Mouse (Mus musculus) lung, adult 2 months (tissue): ENCODE data around the gene Gm49405. TPM values are rescaled to one million over a fixed set of nuclear protein-coding genes. Genes with fewer than 3 reads are reported as not detected.

Experiments
- DNase-seq: peaks from one replicate; pipeline ENCODE4 v3.0.0; 2022
- H3K4me1 ChIP-seq: fragments of 200-500 bp; 2 replicates; pipeline ENCODE4 v1.6.1; 2011; ENCODE audit warnings: low read length; ENCODE audit not compliant: control insufficient read depth, insufficient read depth
- H3K4me3 ChIP-seq: fragments of 200-500 bp; replicated peaks from 2 replicates; pipeline ENCODE3; 2011; ENCODE audit warnings: low read depth, mild to moderate bottlenecking, control low read depth, low read length; ENCODE audit errors: extremely low read depth
- CTCF ChIP-seq: fragments of 200-500 bp; IDR thresholded peaks from 2 replicates; pipeline ENCODE4 v1.5.1; 2011; ENCODE audit warnings: mild to moderate bottlenecking, low read length, control low read depth; ENCODE audit not compliant: insufficient read depth
- POLR2A ChIP-seq: fragments of 200-500 bp; IDR thresholded peaks from 2 replicates; pipeline ENCODE4 v1.6.1; 2011; ENCODE audit warnings: low read depth, mild to moderate bottlenecking, control low read depth, low read length, borderline replicate concordance; ENCODE audit errors: extremely low read depth
- WGBS: fragments of 180-500 bp; shearing (Covaris S2); methylation state at CpG from one replicate; pipeline ENCODE4 v1.1.7; 2018; 5-methylcytosine and 5-hydroxymethylcytosine counted together
- polyA plus RNA-seq: library from polyadenylated mRNA; depleted of rRNA; stranded (reverse); fragments of >200 nt; gene quantifications from 2 replicates; pipeline ENCODE4 v1.2.3, GENCODE M21; 2012

The Gm49405 gene
- polyA plus RNA-seq, 1 experiment = 1.8 TPM

DNA sequence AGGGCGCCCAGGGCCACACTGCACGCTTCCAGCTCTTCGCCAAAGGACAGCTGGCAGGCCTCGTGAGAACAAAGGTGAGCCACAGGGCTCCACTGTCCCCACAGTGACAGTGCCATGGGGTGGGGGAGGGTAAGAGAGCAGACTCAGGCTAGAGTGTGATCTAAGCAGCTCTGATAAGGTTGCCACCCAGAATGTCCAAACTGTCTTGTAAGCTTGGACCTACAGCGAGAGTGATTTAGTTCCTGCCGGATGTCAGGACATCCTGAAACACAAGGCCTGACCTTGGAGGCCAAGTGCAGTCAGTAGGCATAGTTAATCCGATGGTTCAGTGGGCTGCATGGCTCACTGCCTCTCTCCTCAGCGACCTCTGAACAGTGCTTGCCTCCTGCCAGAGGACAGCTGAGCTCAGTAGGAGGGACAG, 15.2 kb upstream of the Gm49405 start:
- DNase-seq = no peak
- no peak for TF ChIP-seq POLR2A
- TF ChIP-seq CTCF = no peak
- WGBS = 31% methylated on average over 8 of the region's 8 CpGs
- H3K4me1 ChIP-seq = peaks cover 6% of the 10 kb centered on the region
- H3K4me3 ChIP-seq = no peak overlapping the region

- WGBS = 6% methylated on average over 8 of the region's 8 CpGs
- H3K4me3 ChIP-seq = peak within 1 kb of the TSS; percentile 7
- DNase-seq = peak; percentile 75
- peaks cover 6% of the 10 kb centered on the region for H3K4me1 ChIP-seq
- TF ChIP-seq POLR2A (peak; percentile 97), CTCF (no peak)
These were observed 14.1 kb upstream of the Gm49405 start, which contains the start of gene Acy3 for GRCm38 (mm10) chr19:3986334-3986733. Gene Acy3, plus strand, starts transcription at chr19:3986570.

DNA sequence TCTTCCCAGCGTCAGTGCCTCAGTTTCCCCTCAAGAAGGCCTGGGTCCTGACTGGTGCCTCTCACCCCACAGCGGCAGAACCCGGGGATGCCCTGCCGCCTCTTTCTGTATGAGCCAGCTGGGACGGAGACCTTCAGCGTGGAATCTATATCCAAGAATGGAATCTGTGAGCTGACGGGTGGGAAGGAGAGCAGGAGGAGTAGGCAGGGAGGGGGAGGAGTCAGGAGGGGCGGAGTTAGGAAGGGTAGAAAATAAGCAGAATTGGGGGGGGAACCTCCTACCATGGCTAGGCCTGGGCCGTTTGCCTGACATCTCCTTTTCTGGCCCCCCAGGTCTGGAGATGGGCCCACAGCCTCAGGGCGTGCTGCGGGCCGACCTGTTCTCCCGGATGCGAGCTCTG, 12.4 kb upstream of the Gm49405 start:
- TF ChIP-seq POLR2A = no peak
- TF ChIP-seq CTCF = no peak
- Histone ChIP-seq H3K4me3 (no peak overlapping the region), H3K4me1 (peaks cover 6% of the 10 kb centered on the region)
- no peak for DNase-seq
- 86% methylated on average over 14 of the region's 14 CpGs for WGBS

- TF ChIP-seq CTCF = no peak
- no peak for TF ChIP-seq POLR2A
- H3K4me1 ChIP-seq = peaks cover 6% of the 10 kb centered on the region
- DNase-seq = no peak
- 90% methylated on average over 4 of the region's 4 CpGs for WGBS
- no peak overlapping the region for H3K4me3 ChIP-seq
These were observed 11.7 kb upstream of the Gm49405 start for GRCm38 (mm10) chr19:3988750-3989149.

- no peak for TF ChIP-seq POLR2A
- no peak for TF ChIP-seq CTCF
- 67% methylated on average over 6 of the region's 6 CpGs for WGBS
- no peak overlapping the region for H3K4me3 ChIP-seq
- no peak for DNase-seq
- H3K4me1 ChIP-seq = peaks cover 3% of the 10 kb centered on the region
These were observed 9.6 kb upstream of the Gm49405 start for GRCm38 (mm10) chr19:3990804-3991203.

- WGBS = 95% methylated on average over 3 of the region's 3 CpGs
- Histone ChIP-seq H3K4me1 (peaks cover 2% of the 10 kb centered on the region), H3K4me3 (no peak overlapping the region)
- TF ChIP-seq CTCF = no peak
- TF ChIP-seq POLR2A = no peak
- no peak for DNase-seq
These were observed 8.9 kb upstream of the Gm49405 start for GRCm38 (mm10) chr19:3991562-3991961.

DNA sequence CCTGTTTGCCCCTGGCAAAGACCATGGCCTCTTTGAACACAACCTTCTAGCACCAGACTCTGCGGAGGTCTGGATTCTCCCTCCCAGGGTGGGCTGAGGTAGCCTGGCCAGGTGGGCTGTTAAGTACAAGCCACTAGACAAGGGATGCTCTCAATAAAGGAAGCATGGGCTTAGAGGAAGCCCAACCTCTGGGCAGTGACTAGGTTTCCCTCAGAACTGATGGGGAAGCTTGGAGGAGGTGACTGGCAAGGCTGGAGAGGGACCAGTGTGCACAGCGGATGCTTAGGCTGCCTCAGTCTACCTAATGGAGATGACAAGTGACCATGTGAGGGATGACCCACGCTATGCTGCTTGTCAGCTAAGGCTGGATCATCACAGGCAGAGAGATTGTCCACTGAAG, 8.5 kb upstream of the Gm49405 start:
- no peaks in the 10 kb centered on the region; the same call in 1 of the 2 replicates for H3K4me1 ChIP-seq
- no peak overlapping the region for H3K4me3 ChIP-seq
- TF ChIP-seq CTCF = no peak
- DNase-seq = no peak
- WGBS = 86% methylated on average over 3 of the region's 3 CpGs

GRCm38 (mm10) chr19:3992416-3992815, 8.0 kb upstream of the Gm49405 start, which contains the start of gene Tbx10:
Gene Tbx10, plus strand, starts transcription at chr19:3992752.
- no peak within 1 kb of the TSS for H3K4me3 ChIP-seq
- no peak for DNase-seq
- no peaks in the 10 kb centered on the region; the same call in 1 of the 2 replicates for H3K4me1 ChIP-seq
- no peak for TF ChIP-seq POLR2A
- TF ChIP-seq CTCF = no peak
- WGBS = 55% methylated on average over 5 of the region's 5 CpGs

- 50% methylated on average over 6 of the region's 6 CpGs for WGBS
- H3K4me3 ChIP-seq = no peak overlapping the region
- H3K4me1 ChIP-seq = no peaks in the 10 kb centered on the region; the same call in 1 of the 2 replicates
- TF ChIP-seq CTCF (no peak), POLR2A (no peak)
- DNase-seq = no peak
These were observed 5.5 kb upstream of the Gm49405 start for GRCm38 (mm10) chr19:3994932-3995331.

- TF ChIP-seq POLR2A (no peak), CTCF (no peak)
- H3K4me1 ChIP-seq = no peaks in the 10 kb centered on the region; the same call in 1 of the 2 replicates
- 71% methylated on average over 3 of the region's 3 CpGs for WGBS
- H3K4me3 ChIP-seq = no peak overlapping the region
- DNase-seq = no peak
These were observed 4.9 kb upstream of the Gm49405 start for GRCm38 (mm10) chr19:3995505-3995904.
